Mouse (Mus musculus): ENCODE results near the gene Gm6899. TPM values are rescaled to one million over a fixed set of nuclear protein-coding genes. Genes with fewer than 3 reads are reported as not detected.

Gene Gm6899
- total and polyA plus RNA-seq, 2 experiments, result not detected

- Histone ChIP-seq H3K36me3 (ENCODE audit: control insufficient read depth, insufficient read depth, low read length) (peaks cover 5% of the 10 kb centered on the region; the same call in 1 of the 2 replicates), H3K79me2 (ENCODE audit: control insufficient read depth, insufficient read depth, low read length) (no peaks in the 10 kb centered on the region), H3K4me3 (ENCODE audit: insufficient read depth, low read depth, low read length) (no peak overlapping the region), H3K9ac (ENCODE audit: low read depth, low read length) (no peak overlapping the region), H3K4me1 (ENCODE audit: control insufficient read depth, insufficient read depth, low read length) (peaks cover 3% of the 10 kb centered on the region; the same call in 1 of the 2 replicates), H3K27me3 (ENCODE audit: control insufficient read depth, insufficient read depth, low read length) (no peaks in the 10 kb centered on the region), H3K27ac (replicated peaks; ENCODE audit: insufficient read depth, low read depth, low read length) (no peak overlapping the region)
- no peak for TF ChIP-seq POLR2A (IDR thresholded peaks at IDR 0.05; ENCODE audit: extremely low read depth, insufficient read depth, low read length)
- TF ChIP-seq CTCF (IDR thresholded peaks at IDR 0.05; ENCODE audit: low read depth, low read length), result no peak
- DNase-seq (ENCODE audit: extremely low read depth, low read depth, low spot score), result no peak
- WGBS, result 96% methylated on average over 1 of the region's 1 CpGs
Measured at GRCm38 (mm10) chr11:26587184-26587524, 5.9 kb upstream of the Gm6899 start.

DNA sequence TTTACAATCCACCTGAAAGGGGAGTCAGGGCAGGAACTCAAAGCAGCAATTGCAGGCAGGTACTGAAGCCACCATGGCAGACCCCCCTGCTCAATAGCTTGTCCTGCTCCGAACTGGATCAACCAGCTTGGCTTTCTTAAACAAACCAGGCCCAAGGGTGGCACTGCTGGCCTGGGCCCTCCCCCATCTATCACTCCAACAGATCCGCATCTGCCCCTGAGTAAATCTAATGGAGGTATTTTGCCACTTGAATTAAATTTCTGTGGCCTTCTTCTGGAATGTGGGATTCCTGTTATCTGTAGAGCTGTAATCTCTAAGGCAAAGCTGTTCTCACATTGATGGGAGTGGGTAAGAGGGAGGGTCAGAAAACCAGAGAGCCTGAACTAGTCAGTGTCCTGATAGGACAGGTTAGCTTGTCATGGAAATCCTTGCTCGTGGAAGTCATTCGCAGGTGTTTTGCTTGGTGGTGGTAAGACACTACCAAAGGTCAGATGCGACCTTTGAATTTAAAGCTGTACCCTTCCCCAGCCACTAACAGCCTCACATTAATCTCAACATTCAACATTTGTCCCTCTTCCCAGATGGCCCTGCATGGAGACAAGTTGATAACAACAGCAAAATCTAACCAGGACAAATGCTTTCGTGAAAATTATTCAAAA is 517 bp upstream of the Gm6899 start:
- DNase-seq (ENCODE audit: extremely low read depth, low read depth, low spot score), result peak; percentile 42
- H3K27ac ChIP-seq (replicated peaks; ENCODE audit: insufficient read depth, low read depth, low read length), result peak overlapping the region; percentile 41
- H3K4me1 ChIP-seq (ENCODE audit: control insufficient read depth, insufficient read depth, low read length), result 0 out of 2 replicates have a peak, but pooled peaks cover 3% of the 10 kb centered on the region
- WGBS, result 25% methylated on average over 6 of the region's 6 CpGs
- H3K79me2 ChIP-seq (ENCODE audit: control insufficient read depth, insufficient read depth, low read length), result no peaks in the 10 kb centered on the region
- H3K27me3 ChIP-seq (ENCODE audit: control insufficient read depth, insufficient read depth, low read length), result no peaks in the 10 kb centered on the region
- TF ChIP-seq CTCF (IDR thresholded peaks at IDR 0.05; ENCODE audit: low read depth, low read length) (no peak), POLR2A (IDR thresholded peaks at IDR 0.05; ENCODE audit: extremely low read depth, insufficient read depth, low read length) (no peak)
- peak overlapping the region; percentile 81 for H3K9ac ChIP-seq (ENCODE audit: low read depth, low read length)
- H3K4me3 ChIP-seq (ENCODE audit: insufficient read depth, low read depth, low read length), result peak overlapping the region; percentile 61
- peaks cover 2% of the 10 kb centered on the region; the same call in 1 of the 2 replicates for H3K36me3 ChIP-seq (ENCODE audit: control insufficient read depth, insufficient read depth, low read length)

DNA sequence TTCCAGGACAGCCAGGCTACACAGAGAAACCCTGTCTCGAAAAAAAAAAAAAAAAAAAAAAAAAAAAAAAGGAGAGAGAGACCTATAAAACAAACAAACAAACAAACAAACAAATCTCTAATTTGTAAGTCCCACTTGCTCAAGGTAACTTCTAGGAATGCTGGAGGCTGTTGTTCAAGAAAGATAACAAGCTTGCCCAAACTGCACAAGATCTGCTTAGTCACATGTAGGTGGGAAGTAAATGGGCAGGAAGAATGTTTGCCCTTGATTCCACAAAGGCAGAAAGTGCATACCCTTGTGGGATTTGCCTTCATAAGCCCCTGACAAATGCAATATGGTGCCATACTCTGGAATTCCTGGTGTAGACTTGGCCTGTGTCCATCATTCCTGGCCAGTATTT is 1.4 kb downstream of the Gm6899 start:
- Histone ChIP-seq H3K4me3 (ENCODE audit: insufficient read depth, low read depth, low read length) (no peak overlapping the region), H3K4me1 (ENCODE audit: control insufficient read depth, insufficient read depth, low read length) (0 out of 2 replicates have a peak, but pooled peaks cover 3% of the 10 kb centered on the region), H3K9ac (ENCODE audit: low read depth, low read length) (no peak overlapping the region), H3K27ac (replicated peaks; ENCODE audit: insufficient read depth, low read depth, low read length) (no peak overlapping the region), H3K27me3 (ENCODE audit: control insufficient read depth, insufficient read depth, low read length) (no peaks in the 10 kb centered on the region), H3K36me3 (ENCODE audit: control insufficient read depth, insufficient read depth, low read length) (peaks cover 2% of the 10 kb centered on the region; the same call in 1 of the 2 replicates), H3K79me2 (ENCODE audit: control insufficient read depth, insufficient read depth, low read length) (no peaks in the 10 kb centered on the region)
- TF ChIP-seq CTCF (IDR thresholded peaks at IDR 0.05; ENCODE audit: low read depth, low read length) (no peak), POLR2A (IDR thresholded peaks at IDR 0.05; ENCODE audit: extremely low read depth, insufficient read depth, low read length) (no peak)
- WGBS, result 64% methylated on average over 1 of the region's 1 CpGs
- DNase-seq (ENCODE audit: extremely low read depth, low read depth, low spot score), result no peak

GRCm38 (mm10) chr11:26596186-26596585 is 3.1 kb downstream of the Gm6899 start:
- Histone ChIP-seq H3K36me3 (ENCODE audit: control insufficient read depth, insufficient read depth, low read length) (no peaks in the 10 kb centered on the region), H3K4me1 (ENCODE audit: control insufficient read depth, insufficient read depth, low read length) (peaks cover 3% of the 10 kb centered on the region; the same call in 1 of the 2 replicates), H3K9ac (ENCODE audit: low read depth, low read length) (no peak overlapping the region), H3K27ac (replicated peaks; ENCODE audit: insufficient read depth, low read depth, low read length) (no peak overlapping the region), H3K27me3 (ENCODE audit: control insufficient read depth, insufficient read depth, low read length) (no peaks in the 10 kb centered on the region), H3K79me2 (ENCODE audit: control insufficient read depth, insufficient read depth, low read length) (no peaks in the 10 kb centered on the region), H3K4me3 (ENCODE audit: insufficient read depth, low read depth, low read length) (no peak overlapping the region)
- no peak for TF ChIP-seq POLR2A (IDR thresholded peaks at IDR 0.05; ENCODE audit: extremely low read depth, insufficient read depth, low read length)
- TF ChIP-seq CTCF (IDR thresholded peaks at IDR 0.05; ENCODE audit: low read depth, low read length), result no peak
- no peak for DNase-seq (ENCODE audit: extremely low read depth, low read depth, low spot score)
- WGBS, result 98% methylated on average over 1 of the region's 1 CpGs

DNA sequence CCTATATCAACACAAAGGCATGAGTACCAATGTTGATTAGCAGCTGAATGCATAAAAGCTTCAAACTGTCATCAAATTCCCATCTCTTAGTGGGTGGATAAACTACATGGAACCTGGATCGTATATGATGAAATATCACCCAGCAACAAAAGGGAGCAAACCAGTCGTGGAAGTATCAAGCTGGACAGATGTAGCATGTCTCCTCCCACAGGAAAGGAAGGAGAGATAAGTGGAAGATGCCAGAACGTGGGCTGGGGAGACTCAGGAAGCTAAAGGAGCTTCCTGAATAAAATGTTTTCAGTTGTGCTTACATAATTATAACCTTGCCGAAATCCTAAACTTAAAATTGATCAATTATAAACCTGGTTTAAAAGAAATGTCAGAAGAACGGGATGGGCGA is 4.1 kb downstream of the Gm6899 start:
- H3K36me3 ChIP-seq (ENCODE audit: control insufficient read depth, insufficient read depth, low read length), result no peaks in the 10 kb centered on the region
- peaks cover 3% of the 10 kb centered on the region; the same call in 1 of the 2 replicates for H3K4me1 ChIP-seq (ENCODE audit: control insufficient read depth, insufficient read depth, low read length)
- no peak for DNase-seq (ENCODE audit: extremely low read depth, low read depth, low spot score)
- H3K79me2 ChIP-seq (ENCODE audit: control insufficient read depth, insufficient read depth, low read length), result no peaks in the 10 kb centered on the region
- TF ChIP-seq CTCF (IDR thresholded peaks at IDR 0.05; ENCODE audit: low read depth, low read length), result no peak
- no peak for TF ChIP-seq POLR2A (IDR thresholded peaks at IDR 0.05; ENCODE audit: extremely low read depth, insufficient read depth, low read length)
- H3K27ac ChIP-seq (replicated peaks; ENCODE audit: insufficient read depth, low read depth, low read length), result no peak overlapping the region
- WGBS, result 59% methylated on average over 6 of the region's 6 CpGs
- no peak overlapping the region for H3K4me3 ChIP-seq (ENCODE audit: insufficient read depth, low read depth, low read length)
- no peaks in the 10 kb centered on the region for H3K27me3 ChIP-seq (ENCODE audit: control insufficient read depth, insufficient read depth, low read length)
- no peak overlapping the region for H3K9ac ChIP-seq (ENCODE audit: low read depth, low read length)

- no peak overlapping the region for H3K27ac ChIP-seq (replicated peaks; ENCODE audit: insufficient read depth, low read depth, low read length)
- no peak overlapping the region for H3K9ac ChIP-seq (ENCODE audit: low read depth, low read length)
- TF ChIP-seq CTCF (IDR thresholded peaks at IDR 0.05; ENCODE audit: low read depth, low read length) (no peak), POLR2A (IDR thresholded peaks at IDR 0.05; ENCODE audit: extremely low read depth, insufficient read depth, low read length) (no peak)
- H3K4me1 ChIP-seq (ENCODE audit: control insufficient read depth, insufficient read depth, low read length), result no peaks in the 10 kb centered on the region; the same call in 1 of the 2 replicates
- no peaks in the 10 kb centered on the region for H3K27me3 ChIP-seq (ENCODE audit: control insufficient read depth, insufficient read depth, low read length)
- no peaks in the 10 kb centered on the region for H3K36me3 ChIP-seq (ENCODE audit: control insufficient read depth, insufficient read depth, low read length)
- no peak overlapping the region for H3K4me3 ChIP-seq (ENCODE audit: insufficient read depth, low read depth, low read length)
- H3K79me2 ChIP-seq (ENCODE audit: control insufficient read depth, insufficient read depth, low read length), result no peaks in the 10 kb centered on the region
- 77% methylated on average over 6 of the region's 6 CpGs for WGBS
- DNase-seq (ENCODE audit: extremely low read depth, low read depth, low spot score), result no peak
Measured at GRCm38 (mm10) chr11:26597761-26598160, 4.7 kb downstream of the Gm6899 start.

All from liver, adult 2 months (tissue).